Mouse (Mus musculus) heart, adult 11 months (tissue): ENCODE data around the gene Adam15.

Experiments
- DNase-seq: peaks from one replicate; pipeline ENCODE4 v3.0.0; 2022

Adam15 gene

GRCm38 (mm10) chr3:89321183-89322130 lies 28.3 kb downstream of the Adam15 start:
- DNase-seq, result peak; percentile 92

DNA sequence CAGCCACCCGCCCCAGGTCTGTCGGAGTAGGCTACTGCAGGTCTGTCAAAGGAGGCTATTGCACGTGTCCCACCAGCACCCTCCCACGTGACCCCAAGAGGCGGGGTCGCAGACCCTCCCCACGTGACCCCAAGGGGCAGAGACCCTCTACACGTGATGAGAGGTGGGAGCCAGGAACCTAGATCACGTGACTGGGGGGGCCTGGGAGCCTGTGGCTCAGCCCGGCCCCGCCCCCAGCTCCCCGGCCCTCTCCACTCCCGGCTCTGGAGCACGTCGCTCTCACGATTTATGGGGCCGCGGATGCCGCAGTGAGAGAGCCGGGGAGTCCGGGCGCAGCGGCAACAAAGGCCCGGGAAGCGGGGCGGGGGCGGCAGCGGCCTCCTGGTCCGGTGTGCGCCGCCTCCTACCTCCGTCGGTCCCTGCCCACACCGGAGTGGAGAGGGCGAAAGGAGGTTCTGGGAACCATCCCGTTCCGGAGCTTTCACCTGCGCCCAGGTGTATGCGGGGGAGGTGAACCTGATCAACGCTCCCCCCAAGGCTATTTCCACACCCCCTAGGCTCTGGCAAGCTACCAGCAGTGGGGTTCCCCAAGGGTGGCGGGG lies 29.1 kb downstream of the Adam15 start:
- peak; percentile 92 for DNase-seq

DNA sequence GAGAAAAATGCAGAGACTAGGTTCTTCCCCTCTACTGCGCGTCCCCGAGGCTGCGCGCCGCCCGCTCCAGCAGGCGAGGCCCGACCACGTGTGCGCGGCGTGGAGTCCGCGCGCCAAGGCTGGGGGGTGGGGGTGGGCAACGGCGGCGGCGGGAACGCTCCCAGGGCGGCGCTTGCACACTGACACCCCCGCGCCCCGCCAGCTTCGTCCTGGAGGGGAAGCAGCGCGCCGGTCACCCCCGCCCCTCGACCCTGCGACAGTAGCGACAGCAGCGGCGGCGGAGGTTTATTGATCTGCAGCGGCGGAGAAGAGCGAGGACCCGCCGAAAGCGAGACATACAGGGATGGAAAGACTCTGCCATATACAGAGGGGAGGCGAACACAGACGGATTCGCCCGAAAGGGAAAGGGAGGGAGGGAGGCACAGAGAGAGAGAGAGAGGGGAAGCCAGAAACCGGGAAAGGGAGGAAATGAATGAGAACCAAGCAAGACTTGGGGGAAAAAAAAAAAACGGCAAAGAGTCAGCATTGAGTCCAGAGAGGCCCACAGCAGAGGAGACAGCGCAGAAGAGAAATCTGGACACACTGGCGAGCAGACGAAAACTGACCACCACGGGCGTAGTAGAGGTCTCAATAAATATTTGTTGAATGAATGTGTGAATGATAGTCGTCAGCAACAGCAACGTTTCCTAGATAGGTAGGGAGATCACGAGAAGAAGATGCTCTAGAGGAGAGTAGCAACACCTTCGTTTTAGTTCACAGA lies 30.0 kb downstream of the Adam15 start:
- DNase-seq, result peak; percentile 81

GRCm38 (mm10) chr3:89318971-89319590 lies 30.7 kb downstream of the Adam15 start:
- peak; percentile 90 for DNase-seq

GRCm38 (mm10) chr3:89318316-89318715 lies 31.5 kb downstream of the Adam15 start:
- peak; percentile 90 for DNase-seq

DNA sequence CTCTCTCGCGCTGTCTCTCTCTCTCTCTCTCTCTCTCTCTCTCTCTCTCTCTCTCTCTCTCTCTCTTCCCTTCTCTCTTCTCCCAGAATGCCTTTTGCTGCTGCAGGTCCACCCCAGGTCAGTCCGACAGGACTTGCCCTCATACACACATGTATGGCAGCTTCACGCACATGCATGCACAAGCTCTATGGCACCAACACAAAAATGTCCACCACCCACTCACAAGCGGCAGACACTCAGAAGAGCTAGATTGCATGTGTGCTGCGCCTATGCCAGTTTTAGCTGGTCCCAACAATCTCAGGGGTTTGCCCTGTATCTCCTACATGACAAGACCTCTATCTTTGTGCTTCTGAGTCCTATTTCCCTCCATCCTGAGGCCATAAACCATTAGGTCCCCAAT lies 32.5 kb downstream of the Adam15 start:
- no peak for DNase-seq

- DNase-seq, result peak; percentile 98
These were observed 33.0 kb downstream of the Adam15 start for GRCm38 (mm10) chr3:89316833-89317232.

GRCm38 (mm10) chr3:89315930-89316831 lies 33.6 kb downstream of the Adam15 start:
- DNase-seq, result no peak

- peak; percentile 97 for DNase-seq
These were observed 34.4 kb downstream of the Adam15 start for GRCm38 (mm10) chr3:89315195-89315929.

DNA sequence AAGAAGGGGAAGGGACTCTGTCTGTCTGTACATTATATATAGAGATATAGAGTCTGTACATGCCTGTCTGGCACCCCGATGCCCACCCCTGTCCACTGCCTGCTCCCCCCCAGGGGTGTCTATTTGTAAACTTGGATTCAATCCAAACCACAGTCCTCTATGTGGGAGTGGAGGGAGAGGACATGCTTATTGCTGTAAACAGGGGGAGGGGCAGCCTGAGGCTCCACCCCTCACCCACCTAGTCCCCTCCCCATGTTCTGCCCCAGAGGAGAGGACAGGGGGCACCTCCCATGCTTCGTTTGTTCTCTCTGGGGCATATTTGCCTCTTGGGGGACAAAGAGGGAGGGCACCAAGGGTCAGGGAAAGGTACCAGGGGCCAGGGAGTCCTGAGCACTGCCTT lies 35.0 kb downstream of the Adam15 start:
- peak; percentile 95 for DNase-seq

DNA sequence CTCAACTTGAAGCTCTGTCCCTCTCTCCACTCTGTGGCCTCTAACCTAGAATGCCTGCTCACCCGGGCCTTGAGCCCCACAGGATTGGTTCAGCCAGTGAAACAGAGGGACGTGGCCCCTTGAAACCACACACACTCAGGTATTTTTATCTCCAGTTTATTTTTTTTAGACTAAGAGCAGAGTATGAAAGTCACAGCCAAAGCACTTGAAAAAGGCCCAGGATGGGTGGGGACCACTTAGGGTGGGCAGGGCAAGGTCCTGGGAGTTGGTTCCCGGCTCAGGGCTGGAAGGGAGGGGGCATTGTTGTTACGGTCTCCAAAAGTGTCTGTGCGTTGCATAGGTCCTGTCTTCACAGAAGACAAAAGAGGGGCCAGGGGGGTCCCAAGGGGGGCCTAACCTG lies 35.5 kb downstream of the Adam15 start:
- no peak for DNase-seq

GRCm38 (mm10) chr3:89308089-89308488 lies 41.7 kb downstream of the Adam15 start:
- DNase-seq, result peak; percentile 95

DNA sequence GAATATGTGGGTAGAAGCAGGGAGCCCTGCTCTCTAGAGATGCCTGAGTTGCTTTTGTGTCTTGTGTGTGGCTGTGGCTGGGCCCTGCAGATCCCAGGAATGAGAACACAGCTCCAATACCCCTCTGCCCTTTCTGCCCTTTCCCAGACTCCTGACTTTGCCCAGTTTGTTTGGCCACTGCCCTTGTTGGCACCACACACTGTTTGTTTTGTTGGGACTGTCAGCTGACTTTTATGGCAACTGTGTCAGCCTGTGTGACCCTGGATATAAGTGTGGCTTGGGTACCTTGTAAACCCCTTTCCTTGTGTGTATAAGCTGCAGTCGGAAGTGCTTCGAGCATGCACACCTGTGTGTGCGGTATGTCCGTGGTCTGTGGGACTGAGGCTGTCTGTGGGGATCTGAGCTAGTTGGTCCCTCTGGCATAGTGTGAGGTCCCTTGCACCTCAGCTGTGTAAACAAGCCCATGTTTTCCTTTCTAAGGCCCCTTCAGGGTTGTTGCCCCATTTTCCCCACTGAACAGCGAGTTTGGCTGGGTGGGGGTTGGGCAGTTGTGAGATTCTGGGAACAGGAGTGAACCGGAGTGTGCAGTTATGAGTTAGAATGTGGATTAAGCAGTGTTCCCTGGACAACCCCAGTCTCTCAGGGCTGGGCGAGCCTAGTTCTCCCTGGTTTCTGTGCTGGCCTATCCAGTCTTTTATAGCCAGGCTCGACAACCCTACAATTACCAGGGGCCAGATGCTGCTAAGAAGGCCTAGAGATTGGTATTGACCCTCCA lies 44.1 kb downstream of the Adam15 start:
- DNase-seq, result no peak

GRCm38 (mm10) chr3:89305105-89305504 lies 44.7 kb downstream of the Adam15 start:
- no peak for DNase-seq

DNA sequence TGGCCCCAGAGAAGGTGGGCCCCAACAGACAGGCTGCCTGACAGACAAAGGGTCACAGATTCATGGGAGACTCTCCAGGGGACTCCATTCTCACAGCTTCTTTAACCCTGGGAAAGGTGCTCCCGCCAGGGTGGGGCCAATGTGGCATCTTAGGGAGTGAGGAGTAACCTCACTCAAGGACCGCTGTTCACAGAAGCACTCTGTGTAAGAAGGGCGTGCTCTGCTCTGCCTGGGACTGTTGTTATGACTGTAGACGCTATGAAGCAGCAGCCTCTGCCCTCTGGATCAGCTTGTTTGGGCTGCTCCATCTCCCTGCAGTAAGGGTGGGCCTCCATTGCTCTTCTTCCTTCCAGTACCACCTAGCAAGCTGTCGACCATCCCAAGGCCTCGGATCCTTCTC lies 45.4 kb downstream of the Adam15 start:
- DNase-seq, result no peak

GRCm38 (mm10) chr3:89300514-89300913 lies 49.3 kb downstream of the Adam15 start:
- DNase-seq, result no peak

DNA sequence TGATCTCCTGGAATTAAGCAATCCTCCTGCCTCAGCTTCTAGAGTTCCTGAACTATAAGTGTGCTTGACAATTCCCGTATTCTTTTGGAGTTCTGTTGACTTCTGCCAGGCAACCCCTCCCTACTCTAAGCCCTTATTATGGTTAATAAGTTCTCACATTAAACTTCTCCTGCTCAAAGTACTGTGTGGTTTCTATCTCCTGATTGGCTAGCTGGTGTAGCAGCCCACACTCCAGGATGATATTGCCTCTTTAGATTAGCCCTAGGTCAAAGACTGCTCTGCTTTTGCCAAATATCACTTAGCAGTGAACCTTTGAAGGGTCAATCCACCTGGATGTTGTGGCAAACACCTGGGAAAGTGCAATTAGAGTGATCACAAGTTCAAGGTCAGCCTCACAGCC lies 49.7 kb downstream of the Adam15 start:
- DNase-seq, result no peak

GRCm38 (mm10) chr3:89299499-89299898 lies 50.3 kb downstream of the Adam15 start:
- peak; percentile 89 for DNase-seq

GRCm38 (mm10) chr3:89298908-89299307 lies 50.9 kb downstream of the Adam15 start:
- no peak for DNase-seq

GRCm38 (mm10) chr3:89296761-89297396 lies 52.9 kb downstream of the Adam15 start:
- DNase-seq, result no peak
